Mouse (Mus musculus) ovary, adult 2 months (tissue): ENCODE data around the gene Rassf10. TPM values are rescaled to one million over a fixed set of nuclear protein-coding genes. Genes with fewer than 3 reads are reported as not detected.

ENCODE experiments used
- polyA plus RNA-seq: library from polyadenylated mRNA; depleted of rRNA; stranded (reverse); fragments of >200 nt; gene quantifications from 2 replicates; pipeline ENCODE4 v1.2.3, GENCODE M21; 2012; rRNA removed

Rassf10 gene
- 5.2 and 7.1 TPM in 2 replicates for polyA plus RNA-seq

GRCm38 (mm10) chr7:112953777-112954291, at the start of gene Rassf10:
Rassf10 (plus strand) TSS chr7:112953962.

